Mouse (Mus musculus): ENCODE results near the gene Cav2.

The Cav2 gene

DNA sequence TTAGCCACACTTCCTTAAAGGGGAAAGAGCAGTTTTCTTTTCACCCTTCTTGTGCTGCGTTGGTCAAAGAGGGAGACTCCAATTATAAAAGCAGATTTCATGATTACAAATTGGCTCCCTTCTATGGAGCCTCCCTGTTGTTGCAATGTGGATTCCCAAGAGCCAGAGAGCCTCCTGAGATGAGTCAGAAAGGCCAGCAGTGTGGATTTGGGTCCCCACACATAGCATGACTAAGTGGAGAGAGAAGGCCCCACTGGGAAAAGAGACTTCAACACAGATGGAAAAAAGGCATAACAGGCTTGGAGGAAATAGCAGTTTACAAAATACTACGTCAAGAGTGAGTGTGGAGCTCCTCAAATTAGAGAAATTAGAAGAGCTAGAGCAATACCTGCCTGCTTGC, 28.3 kb downstream of the Cav2 start:
- DNase-seq (ENCODE audit: low spot score in 2 of 2) = no peak

- no peak for DNase-seq (ENCODE audit: low spot score in 2 of 2)
Measured at GRCm38 (mm10) chr6:17314241-17314640, 33.3 kb downstream of the Cav2 start.

GRCm38 (mm10) chr6:17314659-17315616, 34.0 kb downstream of the Cav2 start:
- no peak for DNase-seq (ENCODE audit: low spot score in 2 of 2)

DNA sequence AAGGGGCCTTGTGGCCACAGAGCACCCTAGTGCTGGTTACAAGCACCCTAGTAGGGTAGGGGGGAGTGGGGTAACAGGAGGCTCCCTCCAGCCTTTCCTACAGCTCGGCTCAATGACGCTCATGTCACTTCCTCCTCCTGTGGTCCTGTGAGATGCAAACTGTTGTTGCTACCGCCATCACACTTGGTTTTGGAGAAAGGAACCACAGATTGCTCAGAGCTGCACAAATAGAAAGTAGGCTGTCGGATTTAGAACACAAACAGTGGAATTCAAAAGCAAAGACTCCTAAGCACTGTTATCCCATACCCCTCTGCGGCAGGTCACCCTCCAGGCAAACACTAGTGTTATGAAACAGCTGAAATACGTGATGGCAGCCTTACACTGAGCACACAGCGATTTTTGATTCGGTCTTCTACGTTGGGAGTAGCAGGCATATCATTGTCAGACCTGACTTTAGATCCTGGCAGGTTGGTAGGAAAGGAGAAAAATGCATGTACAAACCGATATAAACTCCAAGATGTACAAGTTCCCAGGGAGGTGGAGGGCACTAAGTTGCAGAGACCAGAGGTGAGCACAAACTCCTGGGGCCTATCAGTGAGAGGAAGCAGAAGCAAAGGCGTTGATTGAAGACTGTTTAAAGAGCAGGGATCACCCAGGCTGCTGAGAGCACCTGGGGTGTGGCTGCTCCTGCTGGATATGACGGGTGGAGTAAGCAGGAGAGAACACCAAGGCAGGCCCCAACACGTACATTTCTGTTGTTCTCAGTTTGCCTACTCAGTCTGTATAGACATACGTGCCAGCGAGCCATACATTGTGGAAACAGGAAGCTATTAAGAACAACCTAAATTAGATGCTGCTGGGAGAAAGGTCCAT, 35.5 kb downstream of the Cav2 start:
- DNase-seq (ENCODE audit: low spot score in 2 of 2) = no peak

DNA sequence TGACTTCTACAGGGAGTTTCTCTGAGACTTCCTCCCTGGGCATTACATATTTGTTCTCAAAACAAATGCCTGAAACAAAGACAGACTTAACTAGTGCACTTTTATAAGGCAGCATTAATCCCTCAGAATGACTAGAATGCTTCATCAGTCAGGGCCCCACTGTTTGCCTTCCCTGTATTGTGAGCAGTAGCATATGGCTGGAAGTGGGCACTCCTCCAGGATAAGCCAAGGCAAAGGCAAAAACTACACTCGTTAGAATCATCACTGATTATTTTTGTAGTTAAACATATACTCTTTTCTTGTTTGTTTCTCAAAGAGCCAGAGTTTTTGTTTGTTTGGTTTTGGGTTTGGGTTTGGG, 36.2 kb downstream of the Cav2 start:
- DNase-seq (ENCODE audit: low spot score in 2 of 2) = no peak

DNA sequence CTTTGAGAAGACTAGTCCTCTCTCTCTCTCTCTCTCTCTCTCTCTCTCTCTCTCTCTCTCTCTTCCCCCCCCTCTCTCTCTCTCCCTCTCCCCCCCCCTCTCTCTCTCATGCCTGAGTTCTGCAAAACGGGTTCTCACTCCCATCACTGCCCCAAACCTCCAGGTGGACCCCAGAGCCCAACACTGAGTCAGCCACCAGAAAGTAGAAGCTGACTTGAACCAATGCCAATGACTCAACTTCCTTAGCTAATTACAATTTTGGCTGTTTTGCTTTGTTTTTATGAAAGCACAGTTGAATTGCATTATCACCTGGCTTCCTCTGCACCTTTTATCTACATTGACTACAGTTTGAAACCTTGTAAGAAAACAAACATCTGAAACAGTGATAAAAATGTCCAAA, 37.0 kb downstream of the Cav2 start:
- DNase-seq (ENCODE audit: low spot score in 2 of 2) = no peak

DNA sequence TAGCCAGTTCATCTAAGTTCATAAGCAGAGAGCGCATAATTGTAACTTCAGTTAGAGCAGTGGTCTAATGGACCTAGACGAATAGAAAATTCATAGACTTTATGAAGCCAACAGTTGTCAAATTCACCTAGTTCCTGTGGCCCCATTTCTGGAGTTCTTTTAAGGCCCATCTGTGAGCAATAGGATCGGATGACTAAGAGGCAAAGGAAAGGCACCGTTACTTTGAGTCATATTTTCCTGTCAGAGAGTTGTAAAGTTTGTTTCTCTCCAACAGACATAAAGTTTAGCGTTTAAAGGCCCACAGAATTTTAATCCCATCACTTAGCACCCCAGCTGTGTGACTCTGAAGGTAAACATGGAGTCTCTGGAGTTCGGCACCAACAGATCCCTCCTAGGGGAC, 41.0 kb downstream of the Cav2 start:
- DNase-seq (ENCODE audit: low spot score in 2 of 2) = no peak

DNA sequence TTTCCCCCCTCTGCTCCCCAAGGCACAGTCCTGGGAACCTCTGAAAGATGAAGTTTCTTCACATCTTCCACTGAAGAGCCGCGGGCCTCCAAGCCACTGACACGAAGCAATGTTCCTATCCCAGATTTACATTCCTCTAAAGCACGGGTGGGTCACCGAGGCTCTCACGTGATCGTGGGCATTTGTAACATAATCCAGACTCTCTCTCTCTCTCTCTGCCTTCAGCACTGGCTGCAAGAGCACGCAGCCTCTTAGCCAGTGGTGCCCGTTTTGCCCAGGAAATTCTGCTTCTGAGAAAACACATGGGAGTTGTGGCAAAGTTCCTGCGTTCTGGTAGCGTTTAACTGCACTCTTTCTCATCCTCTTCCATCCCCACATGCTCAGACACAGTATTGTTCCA, 46.2 kb downstream of the Cav2 start:
- no peak for DNase-seq (ENCODE audit: low spot score in 2 of 2)

GRCm38 (mm10) chr6:17329801-17330200, 48.8 kb downstream of the Cav2 start:
- DNase-seq (ENCODE audit: low spot score in 2 of 2) = no peak

GRCm38 (mm10) chr6:17337724-17338123, 56.7 kb downstream of the Cav2 start:
- DNase-seq (ENCODE audit: low spot score in 2 of 2) = no peak
